Mouse (Mus musculus): ENCODE measurements around the gene Olfm4. TPM values are rescaled to one million over a fixed set of nuclear protein-coding genes. Genes with fewer than 3 reads are reported as not detected.

Gene Olfm4
- polyA plus RNA-seq, 1 experiment from 2014 or later, result 0.41 TPM

GRCm38 (mm10) chr14:79985137-79985670 lies 1.3 kb downstream of the Olfm4 start:
- 87% methylated on average over 7 of the region's 7 CpGs for WGBS
- Histone ChIP-seq H3K9me3 (no peaks in the 10 kb centered on the region), H3K4me3 (replicated peaks) (no peak overlapping the region), H3K27ac (no peak overlapping the region), H3K4me1 (replicated peaks) (no peaks in the 10 kb centered on the region), H3K36me3 (no peaks in the 10 kb centered on the region), H3K4me2 (no peak overlapping the region), H3K9ac (replicated peaks) (no peak overlapping the region), H3K27me3 (no peaks in the 10 kb centered on the region)
- no peak for ATAC-seq (ENCODE audit: insufficient number of reproducible peaks, insufficient read depth, low FRiP score, low TSS enrichment, low read depth)

- Histone ChIP-seq H3K27me3 (no peaks in the 10 kb centered on the region), H3K27ac (no peak overlapping the region), H3K9ac (replicated peaks) (no peak overlapping the region), H3K4me2 (no peak overlapping the region), H3K4me3 (replicated peaks) (no peak overlapping the region), H3K9me3 (no peaks in the 10 kb centered on the region), H3K36me3 (no peaks in the 10 kb centered on the region), H3K4me1 (replicated peaks) (no peaks in the 10 kb centered on the region)
- 93% methylated on average over 2 of the region's 2 CpGs for WGBS
- ATAC-seq (ENCODE audit: insufficient number of reproducible peaks, insufficient read depth, low FRiP score, low TSS enrichment, low read depth), result no peak
Observed at GRCm38 (mm10) chr14:79985696-79986095, 1.8 kb downstream of the Olfm4 start.

- no peaks in the 10 kb centered on the region for H3K4me1 ChIP-seq (replicated peaks)
- ATAC-seq (ENCODE audit: insufficient number of reproducible peaks, insufficient read depth, low FRiP score, low TSS enrichment, low read depth), result no peak
- no peak overlapping the region for H3K4me2 ChIP-seq
- no peak overlapping the region for H3K9ac ChIP-seq (replicated peaks)
- no peaks in the 10 kb centered on the region for H3K36me3 ChIP-seq
- H3K9me3 ChIP-seq, result no peaks in the 10 kb centered on the region
- H3K27me3 ChIP-seq, result no peaks in the 10 kb centered on the region
- WGBS, result 88% methylated on average over 8 of the region's 8 CpGs
- no peak overlapping the region for H3K4me3 ChIP-seq (replicated peaks)
- H3K27ac ChIP-seq, result no peak overlapping the region
Observed at GRCm38 (mm10) chr14:79986831-79987230, 3.0 kb downstream of the Olfm4 start.

- Histone ChIP-seq H3K4me2 (no peak overlapping the region), H3K9me3 (no peaks in the 10 kb centered on the region), H3K27me3 (no peaks in the 10 kb centered on the region), H3K36me3 (no peaks in the 10 kb centered on the region), H3K9ac (replicated peaks) (no peak overlapping the region), H3K27ac (no peak overlapping the region), H3K4me1 (replicated peaks) (no peaks in the 10 kb centered on the region), H3K4me3 (replicated peaks) (no peak overlapping the region)
- WGBS, result 75% methylated on average over 4 of the region's 4 CpGs
- no peak for ATAC-seq (ENCODE audit: insufficient number of reproducible peaks, insufficient read depth, low FRiP score, low TSS enrichment, low read depth)
Observed at GRCm38 (mm10) chr14:79989785-79990184, 5.9 kb downstream of the Olfm4 start.

GRCm38 (mm10) chr14:79990547-79990946 lies 6.7 kb downstream of the Olfm4 start:
- Histone ChIP-seq H3K9ac (replicated peaks) (no peak overlapping the region), H3K4me2 (no peak overlapping the region), H3K4me3 (replicated peaks) (no peak overlapping the region), H3K27ac (no peak overlapping the region), H3K27me3 (no peaks in the 10 kb centered on the region), H3K36me3 (no peaks in the 10 kb centered on the region), H3K4me1 (replicated peaks) (no peaks in the 10 kb centered on the region), H3K9me3 (no peaks in the 10 kb centered on the region)
- WGBS, result 65% methylated on average over 5 of the region's 5 CpGs
- no peak for ATAC-seq (ENCODE audit: insufficient number of reproducible peaks, insufficient read depth, low FRiP score, low TSS enrichment, low read depth)

- Histone ChIP-seq H3K9me3 (no peaks in the 10 kb centered on the region), H3K4me1 (replicated peaks) (peaks cover 5% of the 10 kb centered on the region; the same call in 1 of the 2 replicates), H3K4me2 (no peak overlapping the region), H3K27me3 (no peaks in the 10 kb centered on the region), H3K9ac (replicated peaks) (no peak overlapping the region), H3K27ac (no peak overlapping the region), H3K4me3 (replicated peaks) (no peak overlapping the region), H3K36me3 (no peaks in the 10 kb centered on the region)
- 81% methylated on average over 4 of the region's 4 CpGs for WGBS
- ATAC-seq (ENCODE audit: insufficient number of reproducible peaks, insufficient read depth, low FRiP score, low TSS enrichment, low read depth), result no peak
Observed at GRCm38 (mm10) chr14:79997534-79997933, 13.7 kb downstream of the Olfm4 start.

GRCm38 (mm10) chr14:80000110-80000531 lies 16.2 kb downstream of the Olfm4 start:
- Histone ChIP-seq H3K4me3 (replicated peaks) (no peak overlapping the region), H3K27me3 (no peaks in the 10 kb centered on the region), H3K27ac (no peak overlapping the region), H3K9ac (replicated peaks) (no peak overlapping the region), H3K4me2 (no peak overlapping the region), H3K4me1 (replicated peaks) (peaks cover 8% of the 10 kb centered on the region; the same call in 1 of the 2 replicates), H3K9me3 (no peaks in the 10 kb centered on the region), H3K36me3 (no peaks in the 10 kb centered on the region)
- ATAC-seq (ENCODE audit: insufficient number of reproducible peaks, insufficient read depth, low FRiP score, low TSS enrichment, low read depth), result no peak
- WGBS, result 47% methylated on average over 8 of the region's 8 CpGs

- H3K4me2 ChIP-seq, result no peak overlapping the region
- H3K9me3 ChIP-seq, result no peaks in the 10 kb centered on the region
- H3K36me3 ChIP-seq, result no peaks in the 10 kb centered on the region
- H3K27me3 ChIP-seq, result no peaks in the 10 kb centered on the region
- H3K4me1 ChIP-seq (replicated peaks), result 0 out of 2 replicates have a peak, but pooled peaks cover 3% of the 10 kb centered on the region
- H3K9ac ChIP-seq (replicated peaks), result no peak overlapping the region
- WGBS, result 78% methylated on average over 3 of the region's 3 CpGs
- no peak overlapping the region for H3K27ac ChIP-seq
- no peak for ATAC-seq (ENCODE audit: insufficient number of reproducible peaks, insufficient read depth, low FRiP score, low TSS enrichment, low read depth)
- H3K4me3 ChIP-seq (replicated peaks), result no peak overlapping the region
Observed at GRCm38 (mm10) chr14:80007686-80008085, 23.8 kb downstream of the Olfm4 start.

- no peak overlapping the region for H3K4me3 ChIP-seq (replicated peaks)
- no peak for ATAC-seq (ENCODE audit: insufficient number of reproducible peaks, insufficient read depth, low FRiP score, low TSS enrichment, low read depth)
- 85% methylated on average over 3 of the region's 3 CpGs for WGBS
- H3K4me1 ChIP-seq (replicated peaks), result peaks cover 13% of the 10 kb centered on the region
- no peaks in the 10 kb centered on the region for H3K36me3 ChIP-seq
- H3K27ac ChIP-seq, result no peak overlapping the region
- H3K9me3 ChIP-seq, result no peaks in the 10 kb centered on the region
- no peak overlapping the region for H3K4me2 ChIP-seq
- H3K9ac ChIP-seq (replicated peaks), result no peak overlapping the region
- H3K27me3 ChIP-seq, result no peaks in the 10 kb centered on the region
Observed at GRCm38 (mm10) chr14:80010426-80010825, 26.5 kb downstream of the Olfm4 start.

GRCm38 (mm10) chr14:80014966-80015365 lies 31.1 kb downstream of the Olfm4 start:
- WGBS, result 52% methylated on average over 6 of the region's 6 CpGs
- no peak overlapping the region for H3K9ac ChIP-seq (replicated peaks)
- H3K4me1 ChIP-seq (replicated peaks), result peaks cover 29% of the 10 kb centered on the region
- H3K27ac ChIP-seq, result no peak overlapping the region
- H3K27me3 ChIP-seq, result no peaks in the 10 kb centered on the region
- no peaks in the 10 kb centered on the region for H3K36me3 ChIP-seq
- H3K9me3 ChIP-seq, result no peaks in the 10 kb centered on the region
- no peak overlapping the region for H3K4me3 ChIP-seq (replicated peaks)
- ATAC-seq (ENCODE audit: insufficient number of reproducible peaks, insufficient read depth, low FRiP score, low TSS enrichment, low read depth), result no peak
- no peak overlapping the region for H3K4me2 ChIP-seq

- Histone ChIP-seq H3K36me3 (no peaks in the 10 kb centered on the region), H3K27ac (peak overlapping the region; percentile 77), H3K9ac (replicated peaks) (no peak overlapping the region), H3K4me2 (no peak overlapping the region), H3K4me1 (replicated peaks) (peaks cover 29% of the 10 kb centered on the region), H3K4me3 (replicated peaks) (no peak overlapping the region), H3K27me3 (no peaks in the 10 kb centered on the region), H3K9me3 (no peaks in the 10 kb centered on the region)
- ATAC-seq (ENCODE audit: insufficient number of reproducible peaks, insufficient read depth, low FRiP score, low TSS enrichment, low read depth), result peak; percentile 53; the same call in 1 of the 2 replicates
Observed at GRCm38 (mm10) chr14:80016112-80016511, 32.2 kb downstream of the Olfm4 start.

GRCm38 (mm10) chr14:80026078-80026477 lies 42.2 kb downstream of the Olfm4 start:
- H3K4me1 ChIP-seq (replicated peaks), result no peaks in the 10 kb centered on the region
- no peak overlapping the region for H3K4me3 ChIP-seq (replicated peaks)
- no peaks in the 10 kb centered on the region for H3K36me3 ChIP-seq
- H3K9me3 ChIP-seq, result no peaks in the 10 kb centered on the region
- no peak overlapping the region for H3K9ac ChIP-seq (replicated peaks)
- H3K27me3 ChIP-seq, result no peaks in the 10 kb centered on the region
- ATAC-seq (ENCODE audit: insufficient number of reproducible peaks, insufficient read depth, low FRiP score, low TSS enrichment, low read depth), result no peak
- H3K27ac ChIP-seq, result no peak overlapping the region
- WGBS, result 78% methylated on average over 6 of the region's 6 CpGs
- H3K4me2 ChIP-seq, result no peak overlapping the region
